Mouse (Mus musculus) spleen, adult 10 weeks (tissue): Measurements from ENCODE around the gene Alkbh7. TPM values are rescaled to one million over a fixed set of nuclear protein-coding genes. Genes with fewer than 3 reads are reported as not detected.

Experiments used
- polyA plus RNA-seq: library from polyadenylated mRNA; stranded (reverse); fragments of 350-450 nt; fragmentation: Illumina TruSeq; extraction: RNeasy Lipid Tissue Mini Kit (QIAGEN cat#74804); gene quantifications from one replicate; pipeline ENCODE4 v1.2.3, GENCODE M21; 2015; ENCODE audit warnings: low replicate concordance; ENCODE audit not compliant: insufficient read depth

The Alkbh7 gene
- 7.3 TPM for polyA plus RNA-seq

GRCm38 (mm10) chr17:56997029-56997667 is at the start of gene Alkbh7:
Alkbh7 (plus strand) TSS chr17:56997339.

GRCm38 (mm10) chr17:56982013-56982412 is 15.1 kb upstream of the Alkbh7 start, which contains the start of gene Acer1:
Acer1 (minus strand) TSS chr17:56982126.

GRCm38 (mm10) chr17:56990115-56990746 is 6.9 kb upstream of the Alkbh7 start, which contains the start of gene Clpp:
Clpp (plus strand) TSS chr17:56990305.

GRCm38 (mm10) chr17:56999968-57000609 is 3.0 kb downstream of the Alkbh7 start, which contains the start of gene Pspn:
Pspn (minus strand) TSS chr17:57000018.

GRCm38 (mm10) chr17:57011236-57012141 is 14.3 kb downstream of the Alkbh7 start, which contains the start of the genes Gtf2f1 and Gm17949:
Gtf2f1 (minus strand) TSS chr17:57011288.
Gm17949 (plus strand) TSS chr17:57011469.

GRCm38 (mm10) chr17:57030931-57031660 is 34.0 kb downstream of the Alkbh7 start, which contains the start of gene Khsrp:
Khsrp (minus strand) TSS chr17:57031522.

GRCm38 (mm10) chr17:57041554-57041953 is 44.4 kb downstream of the Alkbh7 start, which contains the start of gene Slc25a41:
Slc25a41 (minus strand) TSS chr17:57041654.

Other genes with a start within 250 kb of the Alkbh7 start
- gene Nrtn, start 239.8 kb upstream of the Alkbh7 start, polyA plus RNA-seq: not detected
- gene Dus3l, start 232.6 kb upstream of the Alkbh7 start, polyA plus RNA-seq: 8.4 TPM
- 0.18 TPM for gene Prr22, start 227.1 kb upstream of the Alkbh7 start, polyA plus RNA-seq
- gene Rfx2, start 166.3 kb upstream of the Alkbh7 start, polyA plus RNA-seq: 1.8 TPM
- not detected for gene Acsbg2, start 122.9 kb upstream of the Alkbh7 start, polyA plus RNA-seq
- gene 1700061G19Rik, start 121.9 kb upstream of the Alkbh7 start, polyA plus RNA-seq: 0.19 TPM
- 8.2 TPM for gene Mllt1, start 61.9 kb upstream of the Alkbh7 start, polyA plus RNA-seq
- not detected for gene Acer1, start 15.2 kb upstream of the Alkbh7 start, polyA plus RNA-seq
- 11.5 TPM for gene Clpp, start 7.0 kb upstream of the Alkbh7 start, polyA plus RNA-seq
- gene Pspn, start 2.7 kb downstream of the Alkbh7 start, polyA plus RNA-seq: not detected
- 29.0 TPM for gene Gtf2f1, start 13.9 kb downstream of the Alkbh7 start, polyA plus RNA-seq
- not detected for gene Gm17949, start 14.1 kb downstream of the Alkbh7 start, polyA plus RNA-seq
- 40.8 TPM for gene Khsrp, start 34.2 kb downstream of the Alkbh7 start, polyA plus RNA-seq
- gene Slc25a41, start 44.3 kb downstream of the Alkbh7 start, polyA plus RNA-seq: not detected
- 0.84 TPM for gene Crb3, start 61.8 kb downstream of the Alkbh7 start, polyA plus RNA-seq
- gene Slc25a23, start 62.5 kb downstream of the Alkbh7 start, polyA plus RNA-seq: 10.4 TPM
- gene Dennd1c, start 81.2 kb downstream of the Alkbh7 start, polyA plus RNA-seq: 128 TPM
- 0.83 TPM for gene Tubb4a, start 90.4 kb downstream of the Alkbh7 start, polyA plus RNA-seq
- 2.3 TPM for gene Tnfsf9, start 108.0 kb downstream of the Alkbh7 start, polyA plus RNA-seq
- not detected for gene Cd70, start 152.4 kb downstream of the Alkbh7 start, polyA plus RNA-seq
- gene Tnfsf14, start 196.8 kb downstream of the Alkbh7 start, polyA plus RNA-seq: 6.5 TPM
- 530 TPM for gene C3, start 230.8 kb downstream of the Alkbh7 start, polyA plus RNA-seq